Mouse (Mus musculus) heart, embryonic 11.5 days (tissue): Measurements from ENCODE around the gene Dmwd. TPM values are rescaled to one million over a fixed set of nuclear protein-coding genes. Genes with fewer than 3 reads are reported as not detected.
A peak's percentile ranks its signal among the peaks of the same experiment; 100 is the strongest.

Experiments
- ATAC-seq: fragments of 200-750 bp; cut with Nextera tagmentation; replicated peaks from 2 replicates; pipeline ENCODE4 v1.8.0; 2017; ENCODE audit warnings: moderate library complexity; ENCODE audit not compliant: insufficient number of reproducible peaks, low FRiP score, low TSS enrichment
- H3K27ac ChIP-seq: fragments of 300-500 bp; sonication (generic); 2 replicates; pipeline ENCODE4 v1.5.1; 2014; ENCODE audit warnings: mild to moderate bottlenecking, low read depth, low read length
- H3K27me3 ChIP-seq: fragments of 300-500 bp; sonication (generic); 2 replicates; pipeline ENCODE4 v1.6.1; 2014; ENCODE audit warnings: mild to moderate bottlenecking, low read length, mixed read lengths; ENCODE audit not compliant: control insufficient read depth, insufficient read depth
- H3K36me3 ChIP-seq: fragments of 300-500 bp; sonication (generic); 2 replicates; pipeline ENCODE4 v1.6.1; 2014; ENCODE audit warnings: mild to moderate bottlenecking, low read length, moderate library complexity, mixed read lengths; ENCODE audit not compliant: control insufficient read depth, insufficient read depth
- H3K4me1 ChIP-seq: fragments of 300-500 bp; sonication (generic); 2 replicates; pipeline ENCODE4 v1.6.1; 2014; ENCODE audit warnings: low read length; ENCODE audit not compliant: control insufficient read depth, insufficient read depth
- H3K4me2 ChIP-seq: fragments of 300-500 bp; sonication (generic); 2 replicates; pipeline ENCODE4 v1.6.1; 2014; ENCODE audit warnings: mild to moderate bottlenecking, moderate library complexity
- H3K4me3 ChIP-seq: fragments of 300-500 bp; sonication (generic); 2 replicates; pipeline ENCODE4 v1.5.1; 2014; ENCODE audit warnings: low read depth, low read length
- H3K9ac ChIP-seq: fragments of 300-500 bp; sonication (generic); 2 replicates; pipeline ENCODE4 v1.6.1; 2014; ENCODE audit warnings: mild to moderate bottlenecking, low read depth, low read length, moderate library complexity
- H3K9me3 ChIP-seq: fragments of 300-500 bp; sonication (generic); replicated peaks from 2 replicates; pipeline ENCODE4 v1.6.1; 2016; ENCODE audit warnings: low read length; ENCODE audit not compliant: control insufficient read depth
- WGBS: fragments of 180-500 bp; shearing (Covaris S2); extraction: QIAGEN DNeasy Blood & Tissue Kit; methylation state at CpG from one replicate; pipeline ENCODE4 v1.1.7; 2014; ENCODE audit not compliant: insufficient replicate concordance; 5-methylcytosine and 5-hydroxymethylcytosine counted together
- polyA plus RNA-seq: library from polyadenylated mRNA; unstranded; fragments of >200 nt; fragmentation: Nextera tagmentation; extraction: Ambion mirVana; gene quantifications from 2 replicates; pipeline ENCODE4 v1.2.1, GENCODE M21; 2014

Dmwd gene
- polyA plus RNA-seq, 1 experiment from 2014 or later = 15.2 TPM

- Histone ChIP-seq H3K9ac (no peak overlapping the region), H3K4me1 (0 out of 2 replicates have a peak, but pooled peaks cover 3% of the 10 kb centered on the region), H3K9me3 (no peaks in the 10 kb centered on the region), H3K27me3 (no peaks in the 10 kb centered on the region), H3K4me3 (no peak overlapping the region), H3K36me3 (peaks cover 44% of the 10 kb centered on the region), H3K4me2 (no peak overlapping the region), H3K27ac (no peak overlapping the region)
- 87% methylated on average over 8 of the region's 8 CpGs for WGBS
- ATAC-seq = no peak
Observed at GRCm38 (mm10) chr7:19050172-19050571, 25.9 kb upstream of the Dmwd start.

- no peaks in the 10 kb centered on the region for H3K9me3 ChIP-seq
- no peak overlapping the region for H3K4me2 ChIP-seq
- H3K9ac ChIP-seq = no peak overlapping the region
- no peak overlapping the region for H3K27ac ChIP-seq
- WGBS = 59% methylated on average over 4 of the region's 4 CpGs
- no peaks in the 10 kb centered on the region for H3K27me3 ChIP-seq
- 0 out of 2 replicates have a peak, but pooled peaks cover 3% of the 10 kb centered on the region for H3K4me1 ChIP-seq
- peaks cover 34% of the 10 kb centered on the region for H3K36me3 ChIP-seq
- H3K4me3 ChIP-seq = no peak overlapping the region
- no peak for ATAC-seq
Observed at GRCm38 (mm10) chr7:19051161-19051560, 24.9 kb upstream of the Dmwd start.

- Histone ChIP-seq H3K9ac (no peak overlapping the region), H3K4me1 (0 out of 2 replicates have a peak, but pooled peaks cover 3% of the 10 kb centered on the region), H3K9me3 (no peaks in the 10 kb centered on the region), H3K27ac (no peak overlapping the region), H3K36me3 (peaks cover 22% of the 10 kb centered on the region), H3K4me2 (no peak overlapping the region), H3K4me3 (no peak overlapping the region), H3K27me3 (no peaks in the 10 kb centered on the region)
- WGBS = 87% methylated on average over 15 of the region's 15 CpGs
- ATAC-seq = no peak
Observed at GRCm38 (mm10) chr7:19052345-19053135, 23.5 kb upstream of the Dmwd start.

- peaks cover 20% of the 10 kb centered on the region for H3K36me3 ChIP-seq
- H3K27me3 ChIP-seq = no peaks in the 10 kb centered on the region
- H3K9ac ChIP-seq = no peak overlapping the region
- H3K4me1 ChIP-seq = 0 out of 2 replicates have a peak, but pooled peaks cover 3% of the 10 kb centered on the region
- H3K4me3 ChIP-seq = no peak overlapping the region
- H3K27ac ChIP-seq = no peak overlapping the region
- WGBS = 91% methylated on average over 7 of the region's 7 CpGs
- H3K4me2 ChIP-seq = no peak overlapping the region
- no peaks in the 10 kb centered on the region for H3K9me3 ChIP-seq
- ATAC-seq = no peak
Observed at GRCm38 (mm10) chr7:19053136-19053532, 22.9 kb upstream of the Dmwd start.

GRCm38 (mm10) chr7:19054047-19054776 is 21.8 kb upstream of the Dmwd start, which contains the start of gene Rsph6a:
Gene Rsph6a (plus strand): TSS chr7:19054690.
- 0 out of 2 replicates have a peak, but pooled peaks have one; percentile 16 for ATAC-seq
- Histone ChIP-seq H3K36me3 (peaks cover 10% of the 10 kb centered on the region), H3K4me3 (0 out of 2 replicates have a peak within 1 kb of the TSS, but pooled peaks have one; percentile 6)

GRCm38 (mm10) chr7:19054777-19055076 is 21.3 kb upstream of the Dmwd start:
- 0 out of 2 replicates have a peak overlapping the region, but pooled peaks have one; percentile 6 for H3K4me3 ChIP-seq
- no peak for ATAC-seq

More at GRCm38 (mm10) chr7:19054047-19054776, 21.8 kb upstream of the Dmwd start, which contains the start of gene Rsph6a:
- peak within 1 kb of the TSS; percentile 46 for H3K4me2 ChIP-seq
- no peaks in the 10 kb centered on the region for H3K9me3 ChIP-seq
- no peak within 1 kb of the TSS for H3K27ac ChIP-seq
- H3K4me1 ChIP-seq = 0 out of 2 replicates have a peak, but pooled peaks cover 3% of the 10 kb centered on the region
- H3K27me3 ChIP-seq = no peaks in the 10 kb centered on the region
- H3K9ac ChIP-seq = no peak within 1 kb of the TSS
- WGBS = 27% methylated on average over 33 of the region's 33 CpGs

GRCm38 (mm10) chr7:19055108-19055507 is 20.9 kb upstream of the Dmwd start:
- H3K36me3 ChIP-seq = peaks cover 3% of the 10 kb centered on the region; the same call in 1 of the 2 replicates
- no peak overlapping the region for H3K9ac ChIP-seq
- 84% methylated on average over 8 of the region's 8 CpGs for WGBS
- H3K27ac ChIP-seq = no peak overlapping the region
- H3K4me2 ChIP-seq = no peak overlapping the region
- ATAC-seq = no peak
- H3K9me3 ChIP-seq = no peaks in the 10 kb centered on the region
- H3K4me1 ChIP-seq = 0 out of 2 replicates have a peak, but pooled peaks cover 3% of the 10 kb centered on the region
- no peaks in the 10 kb centered on the region for H3K27me3 ChIP-seq
- no peak overlapping the region for H3K4me3 ChIP-seq

More at GRCm38 (mm10) chr7:19054777-19055076, 21.3 kb upstream of the Dmwd start:
- H3K36me3 ChIP-seq = peaks cover 5% of the 10 kb centered on the region; the same call in 1 of the 2 replicates
- no peaks in the 10 kb centered on the region for H3K9me3 ChIP-seq
- H3K27ac ChIP-seq = no peak overlapping the region
- no peak overlapping the region for H3K9ac ChIP-seq
- peak overlapping the region; percentile 46 for H3K4me2 ChIP-seq
- WGBS = 63% methylated on average over 9 of the region's 9 CpGs
- H3K27me3 ChIP-seq = no peaks in the 10 kb centered on the region
- H3K4me1 ChIP-seq = 0 out of 2 replicates have a peak, but pooled peaks cover 3% of the 10 kb centered on the region

GRCm38 (mm10) chr7:19057405-19057804 is 18.6 kb upstream of the Dmwd start:
- Histone ChIP-seq H3K9ac (no peak overlapping the region), H3K4me2 (no peak overlapping the region), H3K9me3 (no peaks in the 10 kb centered on the region), H3K27ac (no peak overlapping the region), H3K36me3 (no peaks in the 10 kb centered on the region), H3K4me1 (0 out of 2 replicates have a peak, but pooled peaks cover 3% of the 10 kb centered on the region), H3K4me3 (no peak overlapping the region), H3K27me3 (no peaks in the 10 kb centered on the region)
- ATAC-seq = no peak
- 84% methylated on average over 10 of the region's 10 CpGs for WGBS
